8 mouse cellular contexts compared by ENCODE assay signal in genomic region chr11:51755621-51756311, GRCm38 (mm10). TPM values are rescaled to one million over a fixed set of nuclear protein-coding genes. Genes with fewer than 3 reads are reported as not detected.
A peak's percentile ranks its signal among the peaks of the same experiment; 100 is the strongest.
DNase-seq lines count a peak whose midpoint lies in the region; ATAC-seq and TF ChIP-seq lines count a peak whose summit lies in the region.

No protein-coding gene starts in this region.

- peak; percentile 16 for DNase-seq in lung, adult 2 months
- DNase-seq in lung, postnatal 4 days, result no peak
- peak; percentile 38 for DNase-seq in WW6 (ENCODE audit: low read depth, low spot score)
- peak; percentile 53 for DNase-seq in thymus, postnatal 0 days (ENCODE audit: low spot score)
- no peak for DNase-seq in left cerebral cortex, adult 11 months (ENCODE audit: low spot score)

- H3K36me3 ChIP-seq in forebrain, embryonic 13.5 days (ENCODE audit: poor library complexity, severe bottlenecking), result no peaks in the 10 kb centered on the region
- H3K36me3 ChIP-seq in kidney, embryonic 14.5 days (ENCODE audit: control insufficient read depth, insufficient read depth, low read length), result no peaks in the 10 kb centered on the region

- TF ChIP-seq POLR2A in lung, adult 2 months (IDR thresholded peaks at IDR 0.05; ENCODE audit: borderline replicate concordance, extremely low read depth, low read depth, low read length), result no peak

- peak overlapping the region; percentile 48; the same call in 1 of the 2 replicates for H3K27ac ChIP-seq in forebrain, embryonic 13.5 days
- peak overlapping the region; percentile 62; the same call in 1 of the 2 replicates for H3K27ac ChIP-seq in kidney, embryonic 14.5 days (ENCODE audit: low read depth, low read length)

- under 1% methylated on average over 46 of the region's 46 CpGs for WGBS in lung, adult 2 months
- 1% methylated on average over 46 of the region's 46 CpGs for WGBS in forebrain, embryonic 13.5 days
- WGBS in kidney, embryonic 14.5 days, result under 1% methylated on average over 46 of the region's 46 CpGs

- ATAC-seq in forebrain, embryonic 13.5 days, result peak; percentile 83
- ATAC-seq in kidney, embryonic 14.5 days (ENCODE audit: low FRiP score, low TSS enrichment), result peak; percentile 86
- ATAC-seq in megakaryocyte, adult 5-6 weeks (ENCODE audit: poor library complexity, severe bottlenecking), result peak; percentile 28

- no peaks in the 10 kb centered on the region for H3K9me3 ChIP-seq in forebrain, embryonic 13.5 days (replicated peaks)
- H3K9me3 ChIP-seq in kidney, embryonic 14.5 days (ENCODE audit: control insufficient read depth, low read length), result no peaks in the 10 kb centered on the region

- peak overlapping the region; percentile 94 for H3K4me2 ChIP-seq in forebrain, embryonic 13.5 days
- H3K4me2 ChIP-seq in kidney, embryonic 14.5 days (replicated peaks; ENCODE audit: low read depth, low read length), result peak overlapping the region; percentile 86

- peak overlapping the region; percentile 93 for H3K9ac ChIP-seq in forebrain, embryonic 13.5 days
- H3K9ac ChIP-seq in kidney, embryonic 14.5 days (ENCODE audit: low read depth, low read length), result peak overlapping the region; percentile 97

- TF ChIP-seq CTCF in lung, adult 2 months (IDR thresholded peaks at IDR 0.05; ENCODE audit: insufficient read depth, low read length), result no peak

- peaks cover 16% of the 10 kb centered on the region for H3K4me1 ChIP-seq in lung, adult 2 months (ENCODE audit: control insufficient read depth, insufficient read depth, low read length)
- peaks cover 21% of the 10 kb centered on the region for H3K4me1 ChIP-seq in forebrain, embryonic 13.5 days
- peaks cover 7% of the 10 kb centered on the region for H3K4me1 ChIP-seq in kidney, embryonic 14.5 days (ENCODE audit: control insufficient read depth, insufficient read depth, low read length)

- peak overlapping the region; percentile 86 for H3K4me3 ChIP-seq in lung, adult 2 months (replicated peaks; ENCODE audit: extremely low read depth, low read depth, low read length)
- H3K4me3 ChIP-seq in forebrain, embryonic 13.5 days, result peak overlapping the region; percentile 100
- H3K4me3 ChIP-seq in kidney, embryonic 14.5 days (ENCODE audit: low read length), result peak overlapping the region; percentile 98

- peaks cover 11% of the 10 kb centered on the region; the same call in 1 of the 2 replicates for H3K27me3 ChIP-seq in forebrain, embryonic 13.5 days
- H3K27me3 ChIP-seq in kidney, embryonic 14.5 days (ENCODE audit: control insufficient read depth, insufficient read depth, low read length), result no peaks in the 10 kb centered on the region

RNA-seq across cellular contexts. Expression of gene Sec24a, which starts 7.7 kb away (rescaled TPM):
- polyA plus RNA-seq in lung, adult 2 months (2012; rRNA removed), result 11.9 and 12.9 TPM in 2 replicates
- 11.0 and 11.7 TPM in 2 replicates for polyA plus RNA-seq in forebrain, embryonic 13.5 days (2015; fragmentation: Nextera tagmentation; extraction: Ambion mirVana)
- polyA plus RNA-seq in kidney, embryonic 14.5 days (2014; fragmentation: Nextera tagmentation; extraction: Ambion mirVana), result 12.4 and 18.3 TPM in 2 replicates
- total RNA-seq in megakaryocyte, adult 5-6 weeks (2015), result 15.4 and 15.5 TPM in 2 replicates
- 5.1 and 6.3 TPM in 2 replicates for total RNA-seq in megakaryocyte, adult 5-6 weeks (2017)
- polyA plus RNA-seq in thymus, postnatal 0 days (2015; fragmentation: Nextera tagmentation; extraction: Ambion mirVana), result 5.8 and 7.0 TPM in 2 replicates

RNA-seq across cellular contexts. Expression of gene Sar1b, which starts 7.7 kb away (rescaled TPM):
- polyA plus RNA-seq in lung, adult 2 months (2012; rRNA removed), result 13.1 and 24.9 TPM in 2 replicates
- 140 and 146 TPM in 2 replicates for polyA plus RNA-seq in forebrain, embryonic 13.5 days (2015; fragmentation: Nextera tagmentation; extraction: Ambion mirVana)
- polyA plus RNA-seq in kidney, embryonic 14.5 days (2014; fragmentation: Nextera tagmentation; extraction: Ambion mirVana), result 116 and 133 TPM in 2 replicates
- 103 and 111 TPM in 2 replicates for total RNA-seq in megakaryocyte, adult 5-6 weeks (2015)
- total RNA-seq in megakaryocyte, adult 5-6 weeks (2017), result 47.7 and 53.2 TPM in 2 replicates
- 128 and 132 TPM in 2 replicates for polyA plus RNA-seq in thymus, postnatal 0 days (2015; fragmentation: Nextera tagmentation; extraction: Ambion mirVana)

Comparison
In these comparisons a context has a peak if more than half of its experiments do, and no peak if none do; other contexts are left out.
1. DNase-seq: peak in lung, adult 2 months (single experiment), WW6 (single experiment) and thymus, postnatal 0 days (single experiment); none in lung, postnatal 4 days (0 of 2) and left cerebral cortex, adult 11 months (single experiment).
2. ATAC-seq: peak in every context shown above with its lines; median percentile 86 in kidney, embryonic 14.5 days; 83 in forebrain, embryonic 13.5 days; 28 in megakaryocyte, adult 5-6 weeks.
3. Peak in every context shown above with its lines, with median percentiles within 50 percentile points of each other: H3K4me3 ChIP-seq.